Mouse (Mus musculus) kidney, embryonic 16.5 days (tissue): ENCODE measurements around the gene Med18. TPM values are rescaled to one million over a fixed set of nuclear protein-coding genes. Genes with fewer than 3 reads are reported as not detected.

Source experiments
- ATAC-seq: fragments of 200-750 bp; cut with Nextera tagmentation; 2 replicates; pipeline ENCODE4 v1.8.0; 2017; ENCODE audit warnings: moderate TSS enrichment; ENCODE audit not compliant: low FRiP score, low TSS enrichment
- H3K27ac ChIP-seq: fragments of 300-500 bp; sonication (generic); 2 replicates; pipeline ENCODE4 v1.5.1; 2014; ENCODE audit warnings: low read length
- H3K27me3 ChIP-seq: fragments of 300-500 bp; sonication (generic); 2 replicates; pipeline ENCODE4 v1.6.1; 2014; ENCODE audit warnings: low read length, control low read depth, mixed read lengths; ENCODE audit not compliant: insufficient read depth
- H3K36me3 ChIP-seq: fragments of 300-500 bp; sonication (generic); 2 replicates; pipeline ENCODE4 v1.6.1; 2014; ENCODE audit warnings: low read length, control low read depth, mixed read lengths; ENCODE audit not compliant: insufficient read depth
- H3K4me1 ChIP-seq: fragments of 300-500 bp; sonication (generic); 2 replicates; pipeline ENCODE4 v1.6.1; 2014; ENCODE audit warnings: low read length, control low read depth, mixed read lengths; ENCODE audit not compliant: insufficient read depth
- H3K4me2 ChIP-seq: fragments of 300-500 bp; sonication (generic); replicated peaks from 2 replicates; pipeline ENCODE4 v1.6.1; 2014; ENCODE audit warnings: low read depth, low read length
- H3K4me3 ChIP-seq: fragments of 300-500 bp; sonication (generic); 2 replicates; pipeline ENCODE4 v1.5.1; 2014; ENCODE audit warnings: mild to moderate bottlenecking, low read length
- H3K9ac ChIP-seq: fragments of 300-500 bp; sonication (generic); replicated peaks from 2 replicates; pipeline ENCODE4 v1.6.1; 2014; ENCODE audit warnings: low read length
- H3K9me3 ChIP-seq: fragments of 300-500 bp; sonication (generic); 2 replicates; pipeline ENCODE4 v1.6.1; 2016; ENCODE audit warnings: low read length, control low read depth
- WGBS: fragments of 180-500 bp; shearing (Covaris S2); extraction: QIAGEN DNeasy Blood & Tissue Kit; methylation state at CpG from one replicate; pipeline ENCODE4 v1.1.7; 2014; 5-methylcytosine and 5-hydroxymethylcytosine counted together
- polyA plus RNA-seq: library from polyadenylated mRNA; unstranded; fragments of >200 nt; fragmentation: Nextera tagmentation; extraction: Ambion mirVana; gene quantifications from 2 replicates; pipeline ENCODE4 v1.2.1, GENCODE M21; 2015

The Med18 gene
- polyA plus RNA-seq, 1 experiment from 2014 or later, result 21.0 TPM

DNA sequence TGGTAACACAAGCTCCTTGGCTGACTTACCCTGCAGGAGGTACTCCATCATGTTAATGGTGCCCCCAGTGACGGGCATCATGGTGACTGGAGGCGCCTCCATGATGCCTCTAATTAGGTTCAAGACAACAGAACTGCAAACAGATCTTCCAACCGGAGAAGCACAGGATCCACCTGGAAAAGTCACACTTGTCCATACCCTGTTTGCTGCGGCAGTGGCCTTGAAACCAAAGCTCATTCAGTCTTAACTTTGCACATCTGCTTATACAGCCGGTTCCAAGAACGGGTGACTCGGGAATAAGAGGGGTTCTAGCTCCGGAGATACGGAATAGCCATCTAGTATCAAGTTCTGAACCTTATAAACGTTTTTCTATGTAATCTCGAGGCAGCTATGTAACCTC, 885 bp downstream of the Med18 start:
- Histone ChIP-seq H3K4me3 (peak overlapping the region; percentile 67), H3K27ac (peak overlapping the region; percentile 66; the same call in 1 of the 2 replicates), H3K27me3 (no peaks in the 10 kb centered on the region), H3K9me3 (no peaks in the 10 kb centered on the region), H3K9ac (peak overlapping the region; percentile 82), H3K4me2 (peak overlapping the region; percentile 82), H3K36me3 (peaks cover 25% of the 10 kb centered on the region), H3K4me1 (peaks cover 22% of the 10 kb centered on the region)
- ATAC-seq, result no peak
- 3% methylated on average over 11 of the region's 11 CpGs for WGBS

GRCm38 (mm10) chr4:132460225-132460624, 3.5 kb downstream of the Med18 start:
- Histone ChIP-seq H3K27ac (no peak overlapping the region), H3K4me3 (no peak overlapping the region), H3K36me3 (peaks cover 37% of the 10 kb centered on the region), H3K4me2 (no peak overlapping the region), H3K4me1 (peaks cover 22% of the 10 kb centered on the region), H3K9me3 (no peaks in the 10 kb centered on the region), H3K9ac (no peak overlapping the region), H3K27me3 (no peaks in the 10 kb centered on the region)
- no peak for ATAC-seq
- WGBS, result 87% methylated on average over 8 of the region's 8 CpGs

DNA sequence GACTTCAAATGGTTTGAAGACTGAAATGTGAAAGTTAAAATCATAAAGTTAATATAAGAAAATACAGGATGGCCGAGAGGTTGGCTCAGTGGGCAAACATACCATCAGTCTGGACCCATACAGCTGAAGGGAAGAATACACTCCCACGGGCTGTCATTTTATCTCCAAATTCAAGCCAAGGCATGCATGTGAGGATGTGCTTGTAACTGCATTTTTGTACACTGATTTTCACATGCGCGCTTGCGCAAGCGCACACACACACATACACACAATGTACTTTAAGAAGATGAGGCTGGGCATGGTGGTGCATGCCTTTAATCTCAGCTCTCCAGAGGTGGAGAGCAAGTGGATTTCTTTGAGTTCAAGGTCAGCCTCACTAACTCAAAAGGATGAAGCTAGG, 8.2 kb downstream of the Med18 start:
- 90% methylated on average over 6 of the region's 6 CpGs for WGBS
- Histone ChIP-seq H3K9me3 (no peaks in the 10 kb centered on the region), H3K27ac (peak overlapping the region; percentile 26), H3K4me1 (no peaks in the 10 kb centered on the region), H3K9ac (no peak overlapping the region), H3K4me2 (no peak overlapping the region), H3K27me3 (no peaks in the 10 kb centered on the region), H3K4me3 (no peak overlapping the region), H3K36me3 (peaks cover 33% of the 10 kb centered on the region)
- no peak for ATAC-seq

GRCm38 (mm10) chr4:132455146-132455545, 8.6 kb downstream of the Med18 start:
- no peaks in the 10 kb centered on the region for H3K4me1 ChIP-seq

DNA sequence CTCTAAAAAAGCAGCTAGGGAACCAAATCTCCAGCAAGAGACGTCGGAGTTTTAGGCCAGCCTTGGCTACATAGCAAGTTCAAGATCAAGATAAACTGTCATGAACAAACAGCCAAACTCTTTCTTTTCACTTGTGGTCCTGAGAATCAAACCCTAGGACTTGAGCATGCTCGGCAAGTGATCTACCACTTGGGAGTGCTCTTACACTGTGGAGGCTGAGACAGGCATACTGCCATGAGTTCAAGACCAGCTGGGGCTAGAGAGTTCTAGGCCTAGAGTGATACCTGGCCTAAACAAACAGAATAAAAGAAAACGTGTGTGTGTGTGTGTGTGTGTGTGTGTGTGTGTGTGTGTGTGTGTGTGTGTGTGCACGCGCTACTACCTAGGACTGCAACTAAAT, 9.5 kb downstream of the Med18 start:
- no peak overlapping the region for H3K4me3 ChIP-seq
- H3K36me3 ChIP-seq, result peaks cover 21% of the 10 kb centered on the region
- H3K9me3 ChIP-seq, result no peaks in the 10 kb centered on the region
- WGBS, result 83% methylated on average over 6 of the region's 6 CpGs
- no peaks in the 10 kb centered on the region for H3K4me1 ChIP-seq
- no peak for ATAC-seq
- no peak overlapping the region for H3K27ac ChIP-seq
- H3K9ac ChIP-seq, result no peak overlapping the region
- H3K27me3 ChIP-seq, result no peaks in the 10 kb centered on the region
- H3K4me2 ChIP-seq, result no peak overlapping the region

More at GRCm38 (mm10) chr4:132455146-132455545, 8.6 kb downstream of the Med18 start:
- Histone ChIP-seq H3K27ac (peak overlapping the region; percentile 26), H3K4me2 (no peak overlapping the region), H3K9me3 (no peaks in the 10 kb centered on the region), H3K27me3 (no peaks in the 10 kb centered on the region), H3K36me3 (peaks cover 30% of the 10 kb centered on the region), H3K4me3 (no peak overlapping the region), H3K9ac (no peak overlapping the region)
- 69% methylated on average over 3 of the region's 3 CpGs for WGBS
- ATAC-seq, result no peak

GRCm38 (mm10) chr4:132449778-132450177, 13.9 kb downstream of the Med18 start:
- Histone ChIP-seq H3K4me2 (no peak overlapping the region), H3K9ac (no peak overlapping the region), H3K27ac (no peak overlapping the region), H3K4me3 (no peak overlapping the region), H3K27me3 (no peaks in the 10 kb centered on the region), H3K4me1 (no peaks in the 10 kb centered on the region), H3K36me3 (no peaks in the 10 kb centered on the region), H3K9me3 (no peaks in the 10 kb centered on the region)
- no peak for ATAC-seq
- WGBS, result 89% methylated on average over 3 of the region's 3 CpGs

GRCm38 (mm10) chr4:132446105-132446504, 17.6 kb downstream of the Med18 start:
- no peak overlapping the region for H3K9ac ChIP-seq

GRCm38 (mm10) chr4:132444516-132444915, 19.2 kb downstream of the Med18 start:
- no peak overlapping the region for H3K4me2 ChIP-seq
- no peak overlapping the region for H3K27ac ChIP-seq
- H3K36me3 ChIP-seq, result no peaks in the 10 kb centered on the region
- 84% methylated on average over 8 of the region's 8 CpGs for WGBS
- no peaks in the 10 kb centered on the region for H3K4me1 ChIP-seq
- no peaks in the 10 kb centered on the region for H3K9me3 ChIP-seq
- no peak for ATAC-seq
- H3K4me3 ChIP-seq, result no peak overlapping the region
- H3K9ac ChIP-seq, result no peak overlapping the region
- no peaks in the 10 kb centered on the region for H3K27me3 ChIP-seq

More at GRCm38 (mm10) chr4:132446105-132446504, 17.6 kb downstream of the Med18 start:
- Histone ChIP-seq H3K4me2 (no peak overlapping the region), H3K36me3 (no peaks in the 10 kb centered on the region), H3K27ac (no peak overlapping the region), H3K27me3 (no peaks in the 10 kb centered on the region), H3K4me1 (no peaks in the 10 kb centered on the region), H3K9me3 (no peaks in the 10 kb centered on the region), H3K4me3 (no peak overlapping the region)
- ATAC-seq, result no peak
- 70% methylated on average over 12 of the region's 12 CpGs for WGBS

- H3K4me1 ChIP-seq, result peaks cover 6% of the 10 kb centered on the region; the same call in 1 of the 2 replicates
- peak overlapping the region; percentile 18; the same call in 1 of the 2 replicates for H3K4me2 ChIP-seq
- no peaks in the 10 kb centered on the region for H3K9me3 ChIP-seq
- H3K36me3 ChIP-seq, result no peaks in the 10 kb centered on the region
- no peak overlapping the region for H3K9ac ChIP-seq
- no peak for ATAC-seq
- 37% methylated on average over 11 of the region's 11 CpGs for WGBS
- no peak overlapping the region for H3K27ac ChIP-seq
- H3K4me3 ChIP-seq, result no peak overlapping the region
- H3K27me3 ChIP-seq, result no peaks in the 10 kb centered on the region
These were observed 25.9 kb downstream of the Med18 start for GRCm38 (mm10) chr4:132437857-132438256.

DNA sequence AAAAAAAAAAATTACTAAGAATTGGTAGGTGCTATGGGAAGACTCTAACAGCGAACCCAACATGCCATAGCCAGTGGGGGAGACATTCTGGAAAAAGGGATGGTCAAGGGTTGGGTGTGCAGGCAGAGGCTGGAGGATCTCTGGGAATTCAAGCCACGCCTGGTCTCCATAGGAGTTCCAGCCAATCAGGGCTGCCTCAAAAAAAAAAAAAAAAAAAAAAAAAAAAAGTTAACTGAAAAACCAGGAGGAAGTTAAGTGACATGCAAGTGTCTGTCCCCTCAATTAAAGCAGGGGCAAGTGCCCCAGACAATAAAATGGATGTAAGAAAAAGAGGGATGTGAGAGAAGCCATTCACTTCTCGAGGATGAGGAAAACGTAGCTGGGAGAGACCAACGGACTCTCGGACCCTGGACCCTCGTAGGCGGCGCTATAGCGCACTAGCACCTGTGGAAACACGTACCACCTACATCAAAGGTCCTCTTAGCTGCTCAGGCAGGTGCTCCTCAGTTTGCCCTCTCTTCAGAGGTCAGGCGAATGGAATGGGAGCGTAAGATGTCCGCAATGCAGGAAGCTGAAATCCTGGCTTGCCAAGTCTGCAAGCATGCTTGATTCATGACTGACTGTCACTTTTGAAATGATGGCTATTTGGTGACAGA, 30.9 kb downstream of the Med18 start:
- H3K4me1 ChIP-seq, result peaks cover 5% of the 10 kb centered on the region; the same call in 1 of the 2 replicates
- ATAC-seq, result no peak
- no peak overlapping the region for H3K27ac ChIP-seq
- H3K4me3 ChIP-seq, result peak overlapping the region; percentile 12; the same call in 1 of the 2 replicates
- WGBS, result 12% methylated on average over 14 of the region's 14 CpGs
- no peaks in the 10 kb centered on the region for H3K27me3 ChIP-seq
- peak overlapping the region; percentile 47 for H3K4me2 ChIP-seq
- 0 out of 2 replicates have a peak overlapping the region, but pooled peaks have one; percentile 0 for H3K9ac ChIP-seq
- no peaks in the 10 kb centered on the region for H3K9me3 ChIP-seq
- no peaks in the 10 kb centered on the region for H3K36me3 ChIP-seq
